Mouse (Mus musculus) MEL (cell line): Measurements from ENCODE around the gene Gm49387.

Source experiments
- CTCF ChIP-seq, 3 experiments: IDR thresholded peaks in 2 of 3; conservative IDR thresholded peaks in 1 of 3; 2 replicates each; pipeline ENCODE4 v1.5.1; 2011 to 2012; ENCODE audit warnings: low read length in 3 of 3, low read depth in 2 of 3, mild to moderate bottlenecking in 2 of 3, improper control_type of control experiment in 1 of 3, inconsistent platforms in 1 of 3, mixed read lengths in 1 of 3, moderate library complexity in 1 of 3; ENCODE audit not compliant: control insufficient read depth in 1 of 3, insufficient read depth in 1 of 3, poor library complexity in 1 of 3, severe bottlenecking in 1 of 3
- ELF1 ChIP-seq: IDR thresholded peaks from 2 replicates; pipeline ENCODE4 v1.6.1; 2014; ENCODE audit warnings: low read depth, mild to moderate bottlenecking, inconsistent platforms, low read length, improper control_type of control experiment, moderate library complexity
- GABPA ChIP-seq: IDR thresholded peaks from 2 replicates; pipeline ENCODE4 v1.6.1; 2012; ENCODE audit warnings: low read depth, mild to moderate bottlenecking, inconsistent platforms, low read length, improper control_type of control experiment, moderate library complexity
- HCFC1 ChIP-seq: IDR thresholded peaks from 2 replicates; pipeline ENCODE4 v1.6.1; 2012; ENCODE audit warnings: low read depth, mild to moderate bottlenecking, inconsistent platforms, low read length, improper control_type of control experiment, moderate library complexity
- MAFK ChIP-seq: IDR thresholded peaks from 2 replicates; pipeline ENCODE4 v1.6.1; 2011; ENCODE audit warnings: low read depth, mild to moderate bottlenecking, low read length, improper control_type of control experiment, borderline replicate concordance
- MAX ChIP-seq: IDR thresholded peaks from 2 replicates; pipeline ENCODE4 v1.6.1; 2011; ENCODE audit warnings: low read length, improper control_type of control experiment
- MAZ ChIP-seq: IDR thresholded peaks from 2 replicates; pipeline ENCODE4 v1.6.1; 2012; ENCODE audit warnings: low read depth, mild to moderate bottlenecking, inconsistent platforms, low read length, improper control_type of control experiment
- MYB ChIP-seq: IDR thresholded peaks from 2 replicates; pipeline ENCODE4 v1.6.1; 2011; ENCODE audit warnings: mild to moderate bottlenecking, low read depth, low read length, improper control_type of control experiment
- USF1 ChIP-seq: IDR thresholded peaks from 2 replicates; pipeline ENCODE4 v1.6.1; 2014; ENCODE audit warnings: low read depth, mild to moderate bottlenecking, inconsistent platforms, low read length, improper control_type of control experiment, moderate library complexity
- USF2 ChIP-seq, 2 experiments: IDR thresholded peaks; 2 replicates each; pipeline ENCODE4 v1.6.1; 2011 to 2012; ENCODE audit warnings: improper control_type of control experiment in 2 of 2, low read length in 2 of 2, borderline replicate concordance in 1 of 2, inconsistent platforms in 1 of 2, low read depth in 1 of 2, mild to moderate bottlenecking in 1 of 2; ENCODE audit not compliant: insufficient read depth in 1 of 2
- ZC3H11A ChIP-seq: IDR thresholded peaks from 2 replicates; pipeline ENCODE4 v1.6.1; 2012; ENCODE audit warnings: low read depth, mild to moderate bottlenecking, inconsistent platforms, low read length, improper control_type of control experiment

GRCm38 (mm10) chr14:31655406-31655805, 14.7 kb upstream of the Gm49387 start:
- TF ChIP-seq MYB (no peak), USF1 (no peak), MAZ (no peak), CTCF (IDR thresholded peaks at IDR 0.05 in 2 of 3, conservative IDR thresholded peaks at IDR 0.05 in 1 of 3; ENCODE audit: control insufficient read depth in 1 of 3, insufficient read depth in 1 of 3, low read depth in 2 of 3, low read length in 3 of 3, poor library complexity in 1 of 3, severe bottlenecking in 1 of 3) (no peak), ELF1 (no peak), GABPA (no peak), ZC3H11A (no peak), USF2 (IDR thresholded peaks at IDR 0.05; ENCODE audit: borderline replicate concordance in 1 of 2, insufficient read depth in 1 of 2, low read depth in 1 of 2, low read length in 2 of 2) (no peak), MAX (no peak), HCFC1 (no peak), MAFK (no peak)
